Mouse (Mus musculus) embryonic facial prominence, embryonic 11.5 days (tissue): Measurements from ENCODE around the gene Msrb2. TPM values are rescaled to one million over a fixed set of nuclear protein-coding genes. Genes with fewer than 3 reads are reported as not detected.

Experiments
- ATAC-seq: fragments of 200-750 bp; cut with Nextera tagmentation; replicated peaks from 2 replicates; pipeline ENCODE4 v1.8.0; 2017; ENCODE audit warnings: low read depth; ENCODE audit not compliant: insufficient number of reproducible peaks, low FRiP score, low TSS enrichment
- DNase-seq: peaks from one replicate; pipeline ENCODE4 v3.0.0-alpha.2; 2015; ENCODE audit warnings: low spot score
- H3K27ac ChIP-seq: fragments of 300-500 bp; sonication (generic); replicated peaks from 2 replicates; pipeline ENCODE4 v1.5.1; 2014; ENCODE audit warnings: mild to moderate bottlenecking, low read depth, low read length, control low read depth
- H3K27me3 ChIP-seq: fragments of 300-500 bp; sonication (generic); 2 replicates; pipeline ENCODE4 v1.6.1; 2014; ENCODE audit warnings: mild to moderate bottlenecking, low read length, moderate library complexity, mixed read lengths; ENCODE audit not compliant: control insufficient read depth, insufficient read depth
- H3K36me3 ChIP-seq: fragments of 300-500 bp; sonication (generic); replicated peaks from 2 replicates; pipeline ENCODE4 v1.6.1; 2014; ENCODE audit warnings: low read depth, mild to moderate bottlenecking, low read length, moderate library complexity, mixed read lengths; ENCODE audit not compliant: control insufficient read depth, insufficient read depth
- H3K4me1 ChIP-seq: fragments of 300-500 bp; sonication (generic); 2 replicates; pipeline ENCODE4 v1.6.1; 2014; ENCODE audit warnings: low read length, mixed read lengths; ENCODE audit not compliant: control insufficient read depth, insufficient read depth
- H3K4me2 ChIP-seq: fragments of 300-500 bp; sonication (generic); 2 replicates; pipeline ENCODE4 v1.6.1; 2014; ENCODE audit warnings: low read depth, mild to moderate bottlenecking, control low read depth, low read length, moderate library complexity
- H3K4me3 ChIP-seq: fragments of 300-500 bp; sonication (generic); 2 replicates; pipeline ENCODE4 v1.5.1; 2014; ENCODE audit warnings: low read depth, low read length, control low read depth
- H3K9ac ChIP-seq: fragments of 300-500 bp; sonication (generic); replicated peaks from 2 replicates; pipeline ENCODE4 v1.6.1; 2014; ENCODE audit warnings: mild to moderate bottlenecking, control low read depth, low read length
- H3K9me3 ChIP-seq: fragments of 300-500 bp; sonication (generic); replicated peaks from 2 replicates; pipeline ENCODE4 v1.6.1; 2016; ENCODE audit warnings: mild to moderate bottlenecking, low read length, inconsistent platforms, mixed read lengths; ENCODE audit not compliant: control insufficient read depth
- WGBS: fragments of 180-500 bp; shearing (Covaris S2); extraction: QIAGEN DNeasy Blood & Tissue Kit; methylation state at CpG from one replicate; pipeline ENCODE4 v1.1.7; 2014; 5-methylcytosine and 5-hydroxymethylcytosine counted together
- polyA plus RNA-seq: library from polyadenylated mRNA; unstranded; fragments of >200 nt; fragmentation: Nextera tagmentation; extraction: Ambion mirVana; gene quantifications from 2 replicates; pipeline ENCODE4 v1.2.1, GENCODE M21; 2014

The Msrb2 gene
- polyA plus RNA-seq, 1 experiment from 2014 or later = 22.6 TPM

DNA sequence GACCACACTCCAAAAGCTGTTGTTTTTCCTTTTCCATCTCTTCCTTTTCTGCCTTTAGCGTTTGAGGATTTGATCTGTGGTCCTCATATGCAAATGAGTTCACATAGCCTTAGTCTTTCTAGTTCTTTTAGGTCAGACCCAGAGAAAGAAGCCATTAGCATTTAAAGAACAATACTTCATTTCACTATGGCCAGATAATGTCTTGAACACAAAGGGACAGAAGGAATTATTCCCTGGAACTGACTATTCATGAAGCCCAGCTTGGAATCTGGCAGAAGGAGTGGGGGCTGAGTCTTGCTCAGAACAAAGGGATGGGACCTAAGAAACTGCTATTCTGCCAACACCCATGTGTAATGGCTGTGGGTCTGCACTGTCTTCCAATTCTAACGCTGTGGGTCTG lies 21.6 kb downstream of the Msrb2 start:
- no peak for ATAC-seq
- Histone ChIP-seq H3K27ac (no peak overlapping the region), H3K4me3 (no peak overlapping the region), H3K4me1 (no peaks in the 10 kb centered on the region), H3K4me2 (no peak overlapping the region), H3K9me3 (no peaks in the 10 kb centered on the region), H3K36me3 (no peaks in the 10 kb centered on the region), H3K9ac (no peak overlapping the region), H3K27me3 (no peaks in the 10 kb centered on the region)
- DNase-seq = no peak
- 36% methylated on average over 2 of the region's 2 CpGs for WGBS

DNA sequence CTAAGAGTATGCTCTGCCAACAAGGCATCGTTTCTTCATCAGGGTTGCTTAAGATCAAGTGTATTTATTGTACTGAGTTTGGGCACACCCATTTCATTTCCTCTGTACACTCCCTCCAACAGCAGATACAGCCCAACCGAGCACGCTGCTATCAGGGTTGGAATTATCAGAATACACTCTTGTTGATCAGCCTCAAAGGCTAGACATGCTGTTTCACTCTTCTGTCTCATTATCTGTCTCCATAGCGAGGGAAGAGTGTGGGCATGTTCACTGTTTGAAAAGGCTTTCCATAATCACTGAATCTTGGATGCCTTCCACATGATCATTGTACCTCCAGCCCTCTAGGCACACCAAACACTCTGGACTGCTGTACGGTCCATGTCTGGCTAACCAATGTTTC lies 34.2 kb downstream of the Msrb2 start:
- Histone ChIP-seq H3K27ac (no peak overlapping the region), H3K4me3 (no peak overlapping the region), H3K27me3 (no peaks in the 10 kb centered on the region), H3K9ac (no peak overlapping the region), H3K9me3 (no peaks in the 10 kb centered on the region), H3K4me1 (no peaks in the 10 kb centered on the region), H3K36me3 (no peaks in the 10 kb centered on the region), H3K4me2 (no peak overlapping the region)
- 92% methylated on average over 5 of the region's 5 CpGs for WGBS
- no peak for DNase-seq
- no peak for ATAC-seq

DNA sequence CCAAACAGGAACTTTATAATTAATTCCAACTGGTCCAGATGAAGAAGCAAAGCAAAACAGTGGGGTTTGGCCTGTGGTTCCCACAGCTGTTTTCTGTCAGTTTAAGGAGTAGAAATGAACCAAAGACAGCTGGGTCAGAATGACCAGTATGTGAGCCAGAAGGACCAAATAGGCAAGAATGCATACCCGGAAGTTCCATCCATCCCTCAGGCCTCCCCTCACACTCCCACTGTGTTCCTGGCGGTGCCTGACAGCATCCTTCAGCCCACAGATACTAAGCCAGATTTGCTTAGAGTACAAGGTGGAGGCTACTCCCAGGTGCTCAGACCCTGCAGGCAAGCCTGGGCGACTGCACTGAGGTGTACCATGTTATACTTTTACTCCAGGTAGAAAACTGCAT lies 35.3 kb downstream of the Msrb2 start:
- Histone ChIP-seq H3K27ac (no peak overlapping the region), H3K4me2 (no peak overlapping the region), H3K4me1 (no peaks in the 10 kb centered on the region), H3K9ac (no peak overlapping the region), H3K27me3 (no peaks in the 10 kb centered on the region), H3K9me3 (no peaks in the 10 kb centered on the region), H3K4me3 (no peak overlapping the region), H3K36me3 (no peaks in the 10 kb centered on the region)
- 63% methylated on average over 3 of the region's 3 CpGs for WGBS
- DNase-seq (peak; percentile 53), ATAC-seq (0 out of 2 replicates have a peak, but pooled peaks have one; percentile 29)

DNA sequence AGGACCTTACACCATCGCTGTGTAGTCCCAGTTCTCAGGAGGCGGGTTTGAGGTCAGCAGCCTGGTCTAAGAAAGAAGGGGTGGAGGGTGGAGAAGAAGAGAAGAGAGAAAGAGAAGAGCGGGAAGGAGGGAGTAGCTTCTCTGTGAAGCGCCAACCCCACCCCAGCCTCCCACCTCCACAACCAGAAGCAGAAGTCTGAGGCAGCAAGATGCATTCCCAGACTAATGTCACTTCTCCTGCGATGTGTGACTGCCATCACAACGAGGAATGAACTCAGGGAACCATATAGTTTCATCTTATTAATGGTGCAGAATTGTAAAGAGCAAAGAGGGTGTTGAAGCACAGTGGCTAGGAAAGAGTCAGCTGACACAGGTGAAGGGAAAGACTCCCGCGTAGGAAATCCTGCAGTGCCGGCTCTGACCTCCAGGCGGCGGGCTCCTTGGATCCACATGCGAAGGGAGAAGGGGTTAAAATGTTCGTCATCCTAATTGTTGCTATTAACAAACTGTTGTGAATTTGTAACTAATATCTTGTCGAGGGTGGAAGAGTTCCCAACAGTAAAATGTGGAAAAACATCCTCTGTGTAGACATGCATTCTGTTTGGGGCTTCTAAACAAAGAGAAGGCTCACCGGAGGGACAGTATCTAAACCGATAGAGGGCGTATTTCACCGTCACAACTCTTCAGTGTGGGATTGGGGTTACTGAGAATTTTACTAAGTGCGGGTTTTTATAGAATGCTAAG lies 43.2 kb downstream of the Msrb2 start:
- peak overlapping the region; percentile 30; the same call in 1 of the 2 replicates for H3K4me2 ChIP-seq
- DNase-seq (peak; percentile 74), ATAC-seq (no peak)
- no peak overlapping the region for H3K27ac ChIP-seq
- no peaks in the 10 kb centered on the region for H3K36me3 ChIP-seq
- 22% methylated on average over 19 of the region's 19 CpGs for WGBS
- peak overlapping the region; percentile 7; the same call in 1 of the 2 replicates for H3K4me3 ChIP-seq
- no peaks in the 10 kb centered on the region for H3K4me1 ChIP-seq
- no peaks in the 10 kb centered on the region for H3K9me3 ChIP-seq
- no peak overlapping the region for H3K9ac ChIP-seq
- no peaks in the 10 kb centered on the region for H3K27me3 ChIP-seq

DNA sequence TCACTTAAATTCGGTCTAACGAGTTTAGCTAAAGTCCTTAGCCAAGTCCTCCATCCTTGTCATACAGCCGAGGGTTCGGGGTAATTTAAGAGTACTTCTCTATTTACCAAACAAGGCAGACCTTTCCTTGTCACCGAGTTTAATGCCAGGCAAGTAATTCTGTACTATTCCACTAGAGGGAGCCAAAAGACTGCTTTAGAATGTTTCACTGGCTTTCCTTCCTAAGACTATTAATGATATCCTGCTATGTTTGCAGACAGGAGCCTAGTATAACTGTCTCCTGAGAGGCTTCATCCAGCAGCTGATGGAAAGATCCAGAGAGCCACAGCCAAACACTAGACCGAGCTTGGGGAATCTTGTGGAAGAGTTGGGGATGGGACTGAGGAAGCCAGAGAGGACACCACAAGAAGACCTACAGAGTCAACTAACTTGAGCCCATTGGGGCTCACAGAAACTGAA lies 43.9 kb downstream of the Msrb2 start:
- Histone ChIP-seq H3K9ac (no peak overlapping the region), H3K27me3 (no peaks in the 10 kb centered on the region), H3K4me2 (peak overlapping the region; percentile 30; the same call in 1 of the 2 replicates), H3K36me3 (no peaks in the 10 kb centered on the region), H3K27ac (no peak overlapping the region), H3K4me1 (no peaks in the 10 kb centered on the region), H3K4me3 (no peak overlapping the region), H3K9me3 (no peaks in the 10 kb centered on the region)
- ATAC-seq (peak; percentile 49; the same call in 1 of the 2 replicates), DNase-seq (peak; percentile 92)
- 1% methylated on average over 6 of the region's 6 CpGs for whole genome bisulfite sequencing

DNA sequence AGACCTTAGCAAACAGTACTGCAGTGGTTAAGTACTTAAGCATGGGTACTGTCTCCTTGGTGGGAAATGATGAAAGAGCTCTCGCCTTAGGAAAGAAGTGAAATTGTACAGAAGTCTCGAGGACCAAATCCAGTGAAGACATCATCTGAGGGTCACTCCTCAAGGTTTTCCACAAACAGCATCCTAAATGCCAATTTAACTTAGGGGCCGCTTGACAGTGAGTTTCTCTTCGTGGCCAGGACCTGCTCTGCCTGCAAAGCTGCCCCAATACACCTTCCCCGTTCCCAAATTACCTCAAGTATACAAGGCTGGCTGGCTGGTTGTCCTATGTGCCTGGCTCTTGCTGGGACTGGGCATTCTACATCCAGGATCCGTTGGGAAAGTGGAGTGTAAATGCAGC lies 44.8 kb downstream of the Msrb2 start:
- Histone ChIP-seq H3K27me3 (no peaks in the 10 kb centered on the region), H3K27ac (no peak overlapping the region), H3K4me1 (no peaks in the 10 kb centered on the region), H3K4me2 (no peak overlapping the region), H3K9me3 (no peaks in the 10 kb centered on the region), H3K9ac (no peak overlapping the region), H3K4me3 (no peak overlapping the region), H3K36me3 (no peaks in the 10 kb centered on the region)
- ATAC-seq (no peak), DNase-seq (no peak)
- WGBS = 65% methylated on average over 6 of the region's 6 CpGs

DNA sequence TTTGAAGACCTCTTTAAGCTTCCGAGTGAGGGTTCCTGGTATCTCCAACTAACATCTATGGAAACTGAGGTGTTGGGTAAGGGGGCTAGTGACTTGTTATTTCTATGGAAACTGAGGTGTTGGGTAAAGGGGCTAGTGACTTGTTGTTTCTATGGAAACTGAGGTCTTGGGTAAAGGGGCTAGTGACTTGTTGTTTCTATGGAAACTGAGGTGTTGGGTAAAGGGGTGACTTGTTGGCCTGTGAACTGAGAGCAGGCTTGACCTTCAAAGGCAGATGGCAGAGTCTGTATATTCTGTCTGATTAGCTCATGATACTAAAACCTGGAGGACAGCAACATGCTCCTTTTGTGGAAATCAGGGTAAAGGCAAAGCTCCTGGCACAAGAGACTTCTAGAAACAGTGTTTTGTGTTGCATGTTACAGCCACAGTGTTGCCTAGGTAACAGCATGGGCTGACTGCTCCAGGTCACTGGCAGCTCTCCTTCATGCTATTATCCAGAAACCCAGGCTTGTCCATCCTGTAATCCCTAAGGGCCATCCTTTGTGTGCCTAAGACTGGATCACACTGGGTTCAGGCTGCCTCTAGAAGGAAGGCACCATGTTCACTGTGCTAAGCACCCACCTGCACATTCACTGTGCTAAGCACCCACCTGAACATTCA lies 48.6 kb downstream of the Msrb2 start:
- Histone ChIP-seq H3K4me2 (no peak overlapping the region), H3K36me3 (no peaks in the 10 kb centered on the region), H3K9me3 (no peaks in the 10 kb centered on the region), H3K27me3 (peaks cover 5% of the 10 kb centered on the region; the same call in 1 of the 2 replicates), H3K27ac (no peak overlapping the region), H3K4me1 (no peaks in the 10 kb centered on the region), H3K4me3 (no peak overlapping the region), H3K9ac (no peak overlapping the region)
- DNase-seq = no peak
- 85% methylated on average over 1 of the region's 1 CpGs for WGBS
- no peak for ATAC-seq

DNA sequence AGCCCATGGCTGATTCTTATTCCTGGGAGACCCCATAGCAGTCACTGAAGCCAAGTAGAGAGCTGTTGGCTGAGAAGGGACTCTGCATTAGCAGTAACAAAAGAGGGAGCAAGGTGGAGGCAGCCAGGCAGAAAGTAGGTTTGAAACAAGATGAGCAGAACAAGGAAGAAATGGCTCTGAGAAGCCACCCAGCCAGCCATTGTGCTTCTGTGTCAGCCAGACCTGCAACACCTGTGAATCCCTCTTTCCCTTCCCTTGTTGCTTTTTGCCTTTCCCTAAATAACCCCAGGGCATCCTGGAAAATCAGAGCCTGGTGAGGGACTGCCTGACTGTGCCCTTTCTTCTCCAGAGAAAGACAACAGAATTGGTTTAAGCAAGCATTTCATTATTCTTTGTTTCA lies 51.0 kb downstream of the Msrb2 start:
- H3K4me1 ChIP-seq = no peaks in the 10 kb centered on the region
- no peak overlapping the region for H3K4me2 ChIP-seq
- DNase-seq (no peak), ATAC-seq (no peak)
- peaks cover 5% of the 10 kb centered on the region; the same call in 1 of the 2 replicates for H3K27me3 ChIP-seq
- H3K27ac ChIP-seq = no peak overlapping the region
- H3K9me3 ChIP-seq = no peaks in the 10 kb centered on the region
- no peak overlapping the region for H3K9ac ChIP-seq
- no peak overlapping the region for H3K4me3 ChIP-seq
- H3K36me3 ChIP-seq = no peaks in the 10 kb centered on the region
